Mouse (Mus musculus) brain, embryonic 14.5 days (tissue): Measurements from ENCODE around the gene Kit. TPM values are rescaled to one million over a fixed set of nuclear protein-coding genes. Genes with fewer than 3 reads are reported as not detected.

Experiments used
- DNase-seq: peaks from one replicate; pipeline ENCODE4 v3.0.0-alpha.2; 2011; ENCODE audit warnings: low read depth
- CTCF ChIP-seq: fragments of 200-500 bp; IDR thresholded peaks from 2 replicates; pipeline ENCODE4 v1.5.1; 2012; ENCODE audit warnings: inconsistent platforms, mild to moderate bottlenecking, moderate library complexity, borderline replicate concordance; ENCODE audit not compliant: insufficient read depth, insufficient read length; ENCODE audit errors: extremely low read depth
- POLR2A ChIP-seq: fragments of 200-500 bp; IDR thresholded peaks from 2 replicates; pipeline ENCODE4 v1.6.1; 2012; ENCODE audit warnings: mild to moderate bottlenecking, inconsistent platforms, borderline replicate concordance; ENCODE audit not compliant: poor library complexity, insufficient read depth, insufficient read length, severe bottlenecking; ENCODE audit errors: extremely low read depth
- polyA plus RNA-seq: library from polyadenylated mRNA; depleted of rRNA; stranded (reverse); fragments of >200 nt; gene quantifications from 2 replicates; pipeline ENCODE4 v1.2.3, GENCODE M21; 2012

Kit gene
- polyA plus RNA-seq, 1 experiment: 55.8 TPM

DNA sequence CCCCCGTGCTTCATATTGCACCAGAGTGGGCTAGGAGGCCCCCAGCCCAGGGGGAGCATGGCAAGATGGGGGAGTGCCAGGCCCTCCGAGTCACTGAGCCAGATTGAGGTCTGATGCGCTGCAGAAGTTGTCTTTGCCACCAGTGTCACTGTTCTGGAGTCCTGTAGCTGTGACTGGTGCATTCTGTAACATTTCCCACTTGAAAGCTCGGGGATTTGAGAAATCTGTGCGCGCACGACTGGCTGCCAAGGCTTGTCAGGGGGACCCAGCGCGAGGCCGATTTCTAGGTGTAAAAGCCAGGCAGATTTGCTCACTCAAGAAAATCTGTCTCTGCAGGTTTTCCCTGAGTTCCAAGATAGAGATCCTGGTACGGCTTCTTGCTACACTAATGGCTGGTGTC, 16.9 kb downstream of the Kit start:
- peak; percentile 79 for DNase-seq
- TF ChIP-seq CTCF: no peak
- no peak for TF ChIP-seq POLR2A

DNA sequence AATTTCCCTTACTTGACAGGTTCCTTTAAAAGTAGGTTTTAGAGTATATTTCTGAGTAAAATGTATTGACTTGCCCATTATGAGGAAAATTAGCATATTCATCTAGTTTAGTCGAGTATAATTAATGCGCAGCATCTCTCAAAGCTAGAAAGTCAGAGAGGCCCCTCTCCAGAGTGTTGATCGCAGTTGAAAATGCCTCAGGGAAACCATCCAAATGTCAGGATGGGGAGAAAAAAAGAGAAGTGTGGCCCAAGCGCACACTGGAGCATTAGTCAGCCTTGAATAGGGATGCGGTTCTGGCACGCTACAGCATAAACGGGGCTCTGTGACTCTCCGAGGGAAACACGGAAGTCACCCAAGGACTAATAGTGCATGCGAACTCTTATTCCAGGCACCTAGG, 20.6 kb downstream of the Kit start:
- DNase-seq: peak; percentile 66
- TF ChIP-seq POLR2A: no peak
- no peak for TF ChIP-seq CTCF

DNA sequence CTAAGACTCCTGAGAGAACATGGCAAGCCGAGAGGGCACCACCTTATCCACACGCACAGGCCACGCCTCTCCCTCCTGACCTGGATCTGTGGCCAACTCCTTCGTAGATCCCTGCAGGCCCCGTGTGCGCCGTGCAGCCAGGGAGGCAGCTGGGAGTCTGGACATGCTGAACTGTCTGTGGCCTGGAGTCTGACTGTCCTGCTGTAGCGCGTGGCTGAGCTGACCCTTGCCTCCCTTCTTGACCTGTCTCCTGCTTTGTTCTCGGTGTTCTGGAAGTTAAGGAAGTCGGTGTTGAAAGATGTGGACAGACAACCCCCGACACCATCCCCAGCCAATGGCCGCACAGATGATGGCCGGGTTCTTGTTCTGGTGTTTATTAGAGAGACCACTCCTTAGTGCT, 21.5 kb downstream of the Kit start:
- TF ChIP-seq POLR2A (no peak), CTCF (no peak)
- no peak for DNase-seq

DNA sequence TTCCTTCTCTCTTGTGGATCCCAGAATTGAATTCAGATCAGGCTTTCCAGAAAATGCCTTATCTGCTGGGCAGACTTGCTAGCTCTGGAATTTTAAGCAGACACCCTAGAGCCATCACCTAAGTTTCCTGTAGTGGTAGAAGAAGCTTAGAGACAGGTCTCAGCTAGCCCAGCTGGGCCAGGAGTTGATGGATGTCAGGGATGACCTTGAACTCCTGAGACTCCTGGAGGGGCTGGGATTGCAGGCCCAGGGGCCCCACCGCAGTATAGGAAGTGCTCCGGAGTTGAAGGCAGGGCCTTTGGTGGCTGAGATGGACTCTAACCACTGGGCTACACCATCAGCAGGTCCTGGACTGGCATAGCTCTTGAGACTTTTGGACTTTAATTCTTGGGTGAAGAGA, 22.6 kb downstream of the Kit start:
- TF ChIP-seq POLR2A (no peak), CTCF (no peak)
- no peak for DNase-seq

DNA sequence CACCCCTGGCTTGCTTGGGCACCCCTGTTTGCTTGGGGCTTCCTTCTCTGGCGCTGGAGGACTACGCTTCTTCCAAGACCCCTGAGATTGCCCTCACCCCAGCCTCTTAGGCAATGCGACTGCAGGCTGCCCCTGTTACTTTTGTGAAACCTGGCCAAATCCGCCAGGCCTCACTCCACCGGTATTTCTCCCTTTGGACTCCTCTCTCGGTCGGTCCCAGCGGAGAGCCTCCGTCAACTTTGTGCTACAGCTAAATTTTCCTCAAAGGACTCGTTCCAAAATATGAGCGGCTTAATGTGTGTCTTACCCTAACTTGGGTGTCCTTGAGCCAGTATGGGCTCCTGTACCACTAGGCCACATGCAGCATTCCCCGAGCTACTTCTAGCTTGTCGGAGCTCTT, 23.8 kb downstream of the Kit start:
- no peak for DNase-seq
- no peak for TF ChIP-seq CTCF
- TF ChIP-seq POLR2A: no peak

DNA sequence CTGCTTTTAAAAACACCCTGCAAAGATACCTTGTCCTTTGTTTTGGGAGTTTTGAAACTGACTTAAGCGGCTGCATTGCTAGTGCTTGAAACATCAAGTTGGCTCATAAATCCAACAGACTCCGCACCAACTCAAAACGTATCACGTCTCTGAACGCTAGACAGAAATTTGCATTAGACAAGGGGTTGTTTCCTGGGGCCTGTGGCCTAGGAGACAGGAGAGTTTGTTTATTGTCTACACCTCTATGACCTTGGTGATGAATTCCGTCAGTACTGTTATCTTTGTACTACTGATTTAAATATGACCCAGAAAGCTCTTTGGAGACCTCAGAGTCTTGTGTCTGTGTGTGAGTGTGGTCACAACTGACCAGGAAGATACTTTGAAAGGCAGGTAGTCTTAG, 25.3 kb downstream of the Kit start:
- TF ChIP-seq CTCF (no peak), POLR2A (no peak)
- DNase-seq: no peak

DNA sequence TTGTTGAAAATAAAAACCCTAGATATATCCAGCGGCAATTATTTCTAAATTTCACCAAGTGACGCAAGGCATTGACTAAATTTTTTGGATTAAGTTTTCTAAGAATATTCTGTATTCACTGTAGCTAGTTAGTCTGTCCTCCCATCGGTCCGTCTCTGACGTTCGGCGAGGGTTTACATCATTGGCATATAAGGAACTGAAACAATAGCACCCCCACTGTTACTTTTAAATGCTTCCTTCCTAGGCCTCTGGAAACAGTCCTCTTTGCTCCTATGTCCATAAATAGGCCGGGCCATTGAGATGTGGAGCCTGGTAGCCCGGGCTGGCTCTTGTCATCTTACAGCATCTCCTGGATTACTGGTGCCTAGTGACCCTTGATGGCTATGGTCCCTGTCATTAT, 29.5 kb downstream of the Kit start:
- TF ChIP-seq POLR2A (no peak), CTCF (no peak)

DNA sequence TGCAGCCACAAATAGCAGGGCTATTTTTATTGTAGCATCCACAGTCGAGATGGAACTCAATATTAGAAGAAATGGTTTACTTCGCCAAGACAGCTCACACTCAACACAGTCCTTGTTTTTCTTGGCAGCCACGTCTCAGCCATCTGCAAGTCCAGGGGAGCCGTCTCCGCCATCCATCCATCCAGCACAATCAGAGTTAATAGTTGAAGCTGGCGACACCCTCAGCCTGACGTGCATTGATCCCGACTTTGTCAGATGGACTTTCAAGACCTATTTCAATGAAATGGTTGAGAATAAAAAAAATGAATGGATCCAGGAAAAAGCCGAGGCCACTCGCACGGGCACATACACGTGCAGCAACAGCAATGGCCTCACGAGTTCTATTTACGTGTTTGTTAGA, 32.2 kb downstream of the Kit start:
- peak; percentile 58 for DNase-seq
- no peak for TF ChIP-seq POLR2A
- TF ChIP-seq CTCF: no peak

More for the DNA sequence above, 29.5 kb downstream of the Kit start:
- DNase-seq: no peak

DNA sequence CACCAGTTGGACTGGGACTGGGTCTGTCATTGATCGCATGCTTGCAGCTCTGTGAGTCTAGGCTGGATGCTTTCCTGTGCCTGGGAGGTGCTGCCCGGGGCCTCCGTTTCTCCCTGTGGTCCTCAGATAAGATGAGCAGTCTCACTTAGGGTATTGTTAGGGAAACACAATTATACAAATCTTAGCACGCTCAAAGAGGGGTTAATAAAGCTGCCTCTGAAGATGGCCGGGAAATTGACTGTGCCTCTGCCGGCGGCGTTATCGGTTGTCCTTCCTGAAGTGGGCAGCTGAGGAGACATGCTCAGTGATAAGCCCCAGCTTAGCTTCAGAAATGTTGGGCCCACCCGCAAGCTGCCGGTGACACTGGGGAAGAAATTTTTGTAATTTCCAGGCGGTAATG, 33.3 kb downstream of the Kit start:
- no peak for DNase-seq
- TF ChIP-seq POLR2A: no peak
- TF ChIP-seq CTCF: no peak

DNA sequence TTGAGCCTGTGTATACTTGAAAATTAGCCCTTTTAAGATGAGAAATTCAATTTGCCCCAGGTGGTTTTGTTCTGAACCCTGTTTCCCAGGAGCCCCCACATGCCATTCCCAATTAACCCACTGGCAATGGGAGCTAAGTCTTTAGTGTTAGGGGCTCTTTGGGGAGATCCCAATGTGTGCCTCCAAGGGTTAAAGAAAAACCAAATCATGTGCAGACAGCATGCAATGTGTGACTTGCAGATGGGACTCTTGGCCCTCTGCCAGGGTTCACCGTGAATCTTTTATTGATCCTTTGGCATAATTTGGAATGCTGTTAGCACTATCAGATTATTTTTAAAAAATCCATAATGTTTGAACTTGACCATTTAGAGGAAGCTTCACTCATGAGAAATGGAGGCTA, 37.7 kb downstream of the Kit start:
- TF ChIP-seq POLR2A: no peak
- TF ChIP-seq CTCF: no peak
- DNase-seq: peak; percentile 84

DNA sequence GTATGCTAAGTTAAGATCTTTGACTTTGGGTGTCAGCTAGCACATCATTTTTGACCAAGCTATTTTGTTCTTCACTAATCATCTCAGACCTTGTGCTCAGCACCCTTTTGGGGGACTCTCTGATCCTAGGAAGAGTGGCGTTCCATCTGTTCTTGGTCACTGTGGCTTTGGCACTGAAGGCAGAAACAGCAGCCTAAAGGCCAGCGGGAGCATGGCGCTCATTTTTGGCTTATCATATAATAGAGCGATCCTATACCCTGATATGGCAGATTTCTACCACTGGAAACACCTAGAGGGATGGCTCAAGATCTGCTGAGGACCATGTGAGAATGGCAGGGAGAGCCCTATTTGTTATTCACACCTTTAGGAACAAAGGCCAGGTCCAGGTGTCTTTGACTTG, 38.2 kb downstream of the Kit start:
- no peak for TF ChIP-seq POLR2A
- TF ChIP-seq CTCF: no peak
- DNase-seq: peak; percentile 31

DNA sequence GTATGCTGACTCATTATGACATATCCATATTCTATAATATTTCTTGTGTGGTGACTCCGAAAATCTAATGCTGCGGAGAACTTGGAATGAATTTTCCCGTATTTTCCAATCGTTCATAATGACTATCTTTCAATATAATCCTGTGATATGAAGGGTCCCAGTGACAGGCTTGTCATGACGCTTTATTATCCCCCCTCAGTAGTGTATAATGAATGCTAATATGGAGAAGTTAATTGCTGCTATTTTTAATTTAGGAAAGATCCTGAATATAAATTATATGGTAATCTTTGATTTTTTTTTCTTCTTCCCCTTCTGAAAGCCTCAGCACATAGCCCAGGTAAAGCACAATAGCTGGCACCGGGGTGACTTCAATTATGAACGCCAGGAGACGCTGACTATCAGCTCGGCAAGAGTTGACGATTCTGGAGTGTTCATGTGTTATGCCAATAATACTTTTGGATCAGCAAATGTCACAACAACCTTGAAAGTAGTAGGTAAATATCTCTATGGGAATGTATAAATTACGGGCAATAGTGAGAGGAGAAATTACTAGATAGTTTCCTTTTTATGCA, 40.4 kb downstream of the Kit start:
- no peak for TF ChIP-seq CTCF
- no peak for TF ChIP-seq POLR2A
- peak; percentile 43 for DNase-seq
